Mouse (Mus musculus) telencephalon, adult 2 months (tissue): Measurements from ENCODE around the gene Brd3.

ENCODE experiments used
- DNase-seq: peaks from one replicate; pipeline ENCODE4 v3.0.0-alpha.2; 2011; ENCODE audit warnings: low read depth, low spot score

Brd3 gene

DNA sequence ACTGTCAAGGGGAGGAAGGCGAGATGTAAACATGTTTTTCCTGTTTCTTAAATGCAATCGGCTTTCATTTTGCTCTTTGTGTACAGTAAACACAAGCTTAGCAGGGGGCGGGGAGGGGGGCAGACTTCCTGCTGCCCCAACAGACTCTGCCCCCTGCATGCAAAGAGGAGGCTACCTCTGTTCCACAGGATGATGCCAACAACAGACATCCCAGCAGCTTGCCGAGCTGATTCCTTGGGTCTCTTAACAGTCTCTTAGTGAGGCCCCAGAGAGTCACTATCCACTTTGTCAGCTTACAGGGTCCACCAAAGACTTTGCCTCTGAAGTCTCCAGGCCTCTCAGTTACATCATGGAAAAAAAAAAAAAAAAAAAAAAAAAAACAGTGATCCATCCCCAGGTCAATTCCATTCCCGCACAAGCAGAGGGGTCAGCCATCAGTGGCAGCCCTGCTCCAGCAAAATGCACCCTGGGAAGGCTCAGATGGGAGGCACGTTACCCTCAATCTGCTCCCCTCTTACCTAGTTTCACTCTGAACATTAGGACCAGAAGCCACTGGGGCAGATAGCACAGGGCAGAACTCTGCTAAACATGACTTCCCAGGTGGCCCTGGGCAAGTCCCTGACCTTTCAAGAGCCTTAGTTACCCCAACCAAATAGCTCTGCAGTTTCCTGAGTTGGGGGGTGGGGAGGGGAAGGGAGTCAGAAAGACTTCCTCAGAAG, 102.9 kb downstream of the Brd3 start:
- DNase-seq, result no peak

DNA sequence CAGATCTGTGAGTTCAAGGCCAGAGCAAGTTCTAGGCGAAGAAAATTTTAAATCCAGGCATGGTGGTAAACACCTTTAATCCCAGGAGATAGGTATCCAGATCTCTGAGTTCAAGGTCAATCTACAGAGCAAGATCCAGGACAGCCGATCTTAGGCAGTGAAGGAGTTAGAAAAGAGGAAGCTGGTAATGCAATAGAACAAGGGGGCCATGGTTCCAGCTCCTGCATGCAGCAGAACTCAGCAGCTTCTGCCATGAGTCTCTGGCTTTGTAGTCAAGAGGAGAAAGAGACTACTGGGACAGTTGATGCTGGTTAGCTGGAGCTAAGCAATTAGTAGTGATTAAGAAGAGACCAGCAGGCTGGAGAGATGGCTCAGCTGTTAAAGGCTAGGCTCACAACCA, 105.9 kb downstream of the Brd3 start:
- no peak for DNase-seq

DNA sequence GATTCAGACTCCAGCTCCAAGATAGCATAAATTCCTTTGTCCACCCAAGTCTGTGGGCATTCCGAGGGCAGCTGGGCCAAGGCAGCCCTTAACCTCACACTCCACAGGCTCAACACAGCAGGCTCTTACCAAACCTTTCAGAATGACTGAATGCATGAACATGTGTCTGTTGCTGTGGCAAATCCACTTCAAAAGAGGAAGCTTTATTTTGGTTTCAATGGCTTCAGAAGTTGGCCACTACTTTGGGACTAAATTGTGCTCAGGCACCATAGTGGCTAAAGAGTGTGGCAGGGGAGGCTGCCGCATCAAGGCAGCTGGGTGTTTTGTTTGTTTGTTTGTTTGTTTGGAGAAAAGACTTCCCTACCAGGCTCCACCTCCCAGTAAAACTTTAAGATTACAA, 107.4 kb downstream of the Brd3 start:
- no peak for DNase-seq

DNA sequence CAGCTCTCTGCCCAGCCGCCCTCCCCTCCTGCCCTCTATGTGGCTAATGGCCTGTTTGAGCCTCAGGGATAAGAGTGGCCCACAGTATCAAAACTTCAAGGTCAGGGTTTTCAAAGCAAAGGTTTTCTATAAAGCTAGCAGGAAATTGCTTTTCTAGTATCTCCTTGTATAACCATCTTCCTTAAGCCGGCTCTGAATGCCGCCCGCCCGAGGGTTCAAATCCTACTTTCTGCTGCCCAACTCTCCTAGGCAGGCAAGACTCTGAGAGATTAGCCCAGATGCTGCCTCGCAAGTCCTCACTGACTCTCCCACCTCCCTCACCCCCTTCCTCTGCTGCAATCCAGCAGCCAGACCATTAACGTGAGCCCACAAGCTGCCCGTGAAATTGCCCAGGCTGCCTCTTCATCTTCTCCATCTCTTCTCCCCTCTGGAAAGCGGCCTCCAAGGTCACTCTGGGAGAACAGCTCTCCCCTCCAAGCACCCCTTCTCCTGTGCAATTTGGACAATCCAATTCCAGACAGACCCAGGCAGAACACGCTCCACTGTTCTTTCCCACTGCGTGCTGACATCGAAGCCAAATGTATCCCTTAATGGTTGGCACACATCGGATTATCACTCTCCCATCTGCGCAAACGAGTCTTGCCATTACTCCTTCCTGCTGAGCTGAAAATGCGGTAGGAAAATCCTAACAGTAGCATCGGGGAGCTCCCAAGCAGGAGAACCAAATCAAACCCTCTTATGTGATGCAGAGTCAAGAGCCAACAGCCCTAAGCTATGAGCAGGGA, 110.6 kb downstream of the Brd3 start:
- no peak for DNase-seq
